Mouse (Mus musculus) lung, postnatal 25 days (tissue): Measurements from ENCODE around the gene Smco3.

Experiments
- DNase-seq: peaks from one replicate; pipeline ENCODE4 v3.0.0; 2022; ENCODE audit warnings: low spot score

Gene Smco3

GRCm38 (mm10) chr6:136847267-136847666 lies 12.0 kb upstream of the Smco3 start:
- no peak for DNase-seq

- no peak for DNase-seq
Measured at GRCm38 (mm10) chr6:136845706-136846480, 10.6 kb upstream of the Smco3 start.

- DNase-seq, result no peak
Measured at GRCm38 (mm10) chr6:136844903-136845302, 9.7 kb upstream of the Smco3 start.

- DNase-seq, result no peak
Measured at GRCm38 (mm10) chr6:136837323-136837722, 2.1 kb upstream of the Smco3 start.

GRCm38 (mm10) chr6:136831712-136832111 lies 3.5 kb downstream of the Smco3 start:
- no peak for DNase-seq

- no peak for DNase-seq
Measured at GRCm38 (mm10) chr6:136828681-136829080, 6.6 kb downstream of the Smco3 start.

GRCm38 (mm10) chr6:136827881-136828561 lies 7.2 kb downstream of the Smco3 start, which contains the start of gene Wbp11:
Gene Wbp11, minus strand, starts transcription at chr6:136828233.
- peak; percentile 98 for DNase-seq

GRCm38 (mm10) chr6:136827516-136827880 lies 7.8 kb downstream of the Smco3 start, which contains the start of gene BC049715:
Gene BC049715, plus strand, starts transcription at chr6:136827626.
- DNase-seq, result no peak

- no peak for DNase-seq
Measured at GRCm38 (mm10) chr6:136827116-136827515, 8.1 kb downstream of the Smco3 start.

- no peak for DNase-seq
Measured at GRCm38 (mm10) chr6:136824987-136825386, 10.3 kb downstream of the Smco3 start.

GRCm38 (mm10) chr6:136821086-136821485 lies 14.2 kb downstream of the Smco3 start:
- DNase-seq, result no peak

GRCm38 (mm10) chr6:136820381-136820780 lies 14.9 kb downstream of the Smco3 start:
- DNase-seq, result no peak

- no peak for DNase-seq
Measured at GRCm38 (mm10) chr6:136817549-136817948, 17.7 kb downstream of the Smco3 start.

- no peak for DNase-seq
Measured at GRCm38 (mm10) chr6:136816826-136817225, 18.4 kb downstream of the Smco3 start.

- no peak for DNase-seq
Measured at GRCm38 (mm10) chr6:136815381-136815780, 19.9 kb downstream of the Smco3 start.

- peak; percentile 45 for DNase-seq
Measured at GRCm38 (mm10) chr6:136813117-136813516, 22.1 kb downstream of the Smco3 start.

- DNase-seq, result no peak
Measured at GRCm38 (mm10) chr6:136811196-136811595, 24.1 kb downstream of the Smco3 start.

GRCm38 (mm10) chr6:136809673-136810072 lies 25.6 kb downstream of the Smco3 start:
- DNase-seq, result no peak

- peak; percentile 88 for DNase-seq
Measured at GRCm38 (mm10) chr6:136809077-136809476, 26.2 kb downstream of the Smco3 start.

GRCm38 (mm10) chr6:136808631-136809046 lies 26.6 kb downstream of the Smco3 start:
- DNase-seq, result peak; percentile 21

GRCm38 (mm10) chr6:136808014-136808417 lies 27.2 kb downstream of the Smco3 start, which contains the start of gene H2afj:
Gene H2afj, plus strand, starts transcription at chr6:136808244.
- DNase-seq, result peak; percentile 98

- DNase-seq, result no peak
Measured at GRCm38 (mm10) chr6:136807395-136808013, 27.7 kb downstream of the Smco3 start.

- DNase-seq, result peak; percentile 69
Measured at GRCm38 (mm10) chr6:136806819-136807218, 28.4 kb downstream of the Smco3 start.
